Mouse (Mus musculus) CH12.LX (cell line): ENCODE measurements around the gene Rasd2. TPM values are rescaled to one million over a fixed set of nuclear protein-coding genes. Genes with fewer than 3 reads are reported as not detected.

Source experiments
- DNase-seq: peaks from one replicate; pipeline ENCODE4 v3.0.0-alpha.2; 2013; ENCODE audit errors: extremely low read depth
- H3K27ac ChIP-seq: 2 replicates; pipeline ENCODE4 v1.5.1; 2012; ENCODE audit warnings: low read depth, mild to moderate bottlenecking, control low read depth, moderate library complexity; ENCODE audit not compliant: insufficient read depth
- H3K27me3 ChIP-seq: replicated peaks from 2 replicates; pipeline ENCODE3; 2012; ENCODE audit warnings: inconsistent platforms
- H3K36me3 ChIP-seq, 2 experiments: replicated peaks in 1 of 2; 2 replicates each; pipeline versions ENCODE3 to v1.6.1; 2012; ENCODE audit warnings: inconsistent platforms in 1 of 2, low read length in 1 of 2, mild to moderate bottlenecking in 1 of 2, mixed read lengths in 1 of 2, moderate library complexity in 1 of 2; ENCODE audit not compliant: control insufficient read depth in 1 of 2, insufficient read depth in 1 of 2
- H3K4me1 ChIP-seq, 2 experiments: 2 replicates each; pipeline ENCODE4 v1.6.1; 2012; ENCODE audit warnings: inconsistent platforms in 1 of 2, moderate library complexity in 1 of 2; ENCODE audit not compliant: insufficient read depth in 2 of 2, control insufficient read depth in 1 of 2
- H3K4me2 ChIP-seq: 2 replicates; pipeline ENCODE4 v1.6.1; 2012; ENCODE audit warnings: low read depth, mild to moderate bottlenecking, control low read depth; ENCODE audit not compliant: poor library complexity, insufficient read depth, severe bottlenecking
- H3K4me3 ChIP-seq, 3 experiments: fragments of 150-350 bp in 1 of 3; sonication (generic) in 1 of 3; replicated peaks in 1 of 3; 2 replicates each; pipeline versions ENCODE3 to v1.5.1; 2011 to 2012; ENCODE audit warnings: low read depth in 2 of 3, low read length in 2 of 3, mild to moderate bottlenecking in 2 of 3, moderate library complexity in 2 of 3, control low read depth in 1 of 3, improper control_type of control experiment in 1 of 3, inconsistent platforms in 1 of 3, mixed read lengths in 1 of 3; ENCODE audit not compliant: poor library complexity in 1 of 3
- H3K79me2 ChIP-seq: replicated peaks from 2 replicates; pipeline ENCODE4 v1.6.1; 2012; ENCODE audit warnings: mild to moderate bottlenecking, moderate library complexity; ENCODE audit not compliant: control insufficient read depth, poor library complexity, insufficient read depth, severe bottlenecking; ENCODE audit errors: extremely low read depth
- H3K9ac ChIP-seq: 2 replicates; pipeline ENCODE4 v1.6.1; 2012; ENCODE audit warnings: low read depth, mild to moderate bottlenecking, control low read depth, moderate library complexity; ENCODE audit not compliant: insufficient read depth
- H3K9me3 ChIP-seq: replicated peaks from 2 replicates; pipeline ENCODE3; 2012; ENCODE audit warnings: low read length, inconsistent platforms, mixed read lengths
- BHLHE40 ChIP-seq: IDR thresholded peaks from 2 replicates; pipeline ENCODE4 v1.6.1; 2011; ENCODE audit warnings: mild to moderate bottlenecking, low read depth, low read length, improper control_type of control experiment
- CHD1 ChIP-seq: IDR thresholded peaks from 2 replicates; pipeline ENCODE4 v1.6.1; 2012; ENCODE audit warnings: low read depth, low read length, improper control_type of control experiment, inconsistent platforms
- CTCF ChIP-seq, 2 experiments: IDR thresholded peaks in 1 of 2; conservative IDR thresholded peaks in 1 of 2; 2 replicates each; pipeline ENCODE4 v1.5.1; 2011 to 2012; ENCODE audit warnings: low read depth in 2 of 2, low read length in 2 of 2, improper control_type of control experiment in 1 of 2, inconsistent platforms in 1 of 2, mild to moderate bottlenecking in 1 of 2, moderate library complexity in 1 of 2
- ETS1 ChIP-seq: conservative IDR thresholded peaks from 2 replicates; pipeline ENCODE4 v1.6.1; 2012; ENCODE audit warnings: low read depth, mild to moderate bottlenecking, inconsistent platforms, low read length, improper control_type of control experiment, moderate library complexity
- HCFC1 ChIP-seq: IDR thresholded peaks from 2 replicates; pipeline ENCODE4 v1.6.1; 2012; ENCODE audit warnings: low read depth, mild to moderate bottlenecking, inconsistent platforms, low read length, improper control_type of control experiment
- IRF4 ChIP-seq: IDR thresholded peaks from 2 replicates; pipeline ENCODE4 v1.6.1; 2014; ENCODE audit warnings: low read depth, mild to moderate bottlenecking, inconsistent platforms, low read length, improper control_type of control experiment
- JUN ChIP-seq: IDR thresholded peaks from 2 replicates; pipeline ENCODE4 v1.6.1; 2011; ENCODE audit warnings: low read depth, mild to moderate bottlenecking, low read length, improper control_type of control experiment, moderate library complexity; ENCODE audit not compliant: insufficient read depth
- JUND ChIP-seq: conservative IDR thresholded peaks from 2 replicates; pipeline ENCODE4 v1.6.1; 2011; ENCODE audit warnings: low read depth, low read length, improper control_type of control experiment
- KAT2A ChIP-seq: IDR thresholded peaks from 2 replicates; pipeline ENCODE4 v1.6.1; 2012; ENCODE audit warnings: low read length, improper control_type of control experiment, inconsistent platforms; ENCODE audit not compliant: insufficient replicate concordance
- MAFK ChIP-seq: IDR thresholded peaks from 2 replicates; pipeline ENCODE4 v1.6.1; 2011; ENCODE audit warnings: low read length, improper control_type of control experiment; ENCODE audit not compliant: insufficient replicate concordance
- MAZ ChIP-seq: IDR thresholded peaks from 2 replicates; pipeline ENCODE4 v1.6.1; 2012; ENCODE audit warnings: low read depth, mild to moderate bottlenecking, inconsistent platforms, low read length, improper control_type of control experiment, moderate library complexity
- MEF2A ChIP-seq: IDR thresholded peaks from 2 replicates; pipeline ENCODE4 v1.6.1; 2014; ENCODE audit warnings: low read depth, mild to moderate bottlenecking, inconsistent platforms, low read length, improper control_type of control experiment, borderline replicate concordance
- NELFE ChIP-seq: IDR thresholded peaks from 2 replicates; pipeline ENCODE4 v1.6.1; 2011; ENCODE audit warnings: low read depth, low read length, improper control_type of control experiment
- PAX5 ChIP-seq: IDR thresholded peaks from 2 replicates; pipeline ENCODE4 v1.6.1; 2012; ENCODE audit warnings: low read length, inconsistent platforms, mixed read lengths
- POLR2AphosphoS2 ChIP-seq: IDR thresholded peaks from 2 replicates; pipeline ENCODE4 v1.6.1; 2011; ENCODE audit warnings: low read depth, low read length, improper control_type of control experiment
- RCOR1 ChIP-seq: conservative IDR thresholded peaks from 2 replicates; pipeline ENCODE4 v1.6.1; 2012; ENCODE audit warnings: low read depth, mild to moderate bottlenecking, inconsistent platforms, low read length, improper control_type of control experiment
- SIN3A ChIP-seq: IDR thresholded peaks from 2 replicates; pipeline ENCODE4 v1.6.1; 2012; ENCODE audit warnings: low read length, improper control_type of control experiment, inconsistent platforms
- TBP ChIP-seq: conservative IDR thresholded peaks from 2 replicates; pipeline ENCODE4 v1.6.1; 2011; ENCODE audit warnings: low read depth, low read length, improper control_type of control experiment
- TCF12 ChIP-seq: IDR thresholded peaks from 2 replicates; pipeline ENCODE4 v1.6.1; 2014; ENCODE audit warnings: low read depth, mild to moderate bottlenecking, inconsistent platforms, low read length, improper control_type of control experiment
- UBTF ChIP-seq: IDR thresholded peaks from 2 replicates; pipeline ENCODE4 v1.6.1; 2012; ENCODE audit warnings: low read depth, mild to moderate bottlenecking, inconsistent platforms, low read length, improper control_type of control experiment, moderate library complexity
- USF2 ChIP-seq: conservative IDR thresholded peaks from 2 replicates; pipeline ENCODE4 v1.6.1; 2011; ENCODE audit warnings: low read depth, low read length, improper control_type of control experiment
- ZC3H11A ChIP-seq: IDR thresholded peaks from 2 replicates; pipeline ENCODE4 v1.6.1; 2012; ENCODE audit warnings: low read depth, mild to moderate bottlenecking, inconsistent platforms, low read length, improper control_type of control experiment
- ZKSCAN1 ChIP-seq: IDR thresholded peaks from 2 replicates; pipeline ENCODE4 v1.6.1; 2012; ENCODE audit warnings: low read depth, inconsistent platforms, low read length, improper control_type of control experiment, borderline replicate concordance
- ZMIZ1 ChIP-seq: IDR thresholded peaks from 2 replicates; pipeline ENCODE4 v1.6.1; 2012; ENCODE audit warnings: low read depth, mild to moderate bottlenecking, inconsistent platforms, low read length, improper control_type of control experiment
- dilution Hi-C: fragments of 300-500 bp; cut with MboI; formaldehyde crosslinking; loops from 2 replicates; pipeline ENCODE4 v1.14.3; 2020; ENCODE audit warnings: low sequenced_read_pairs; ENCODE audit not compliant: extremely low pct_unique_long_range_greater_than_20kb, extremely low pct_ligation_motif_present
- in situ Hi-C: fragments of 300-500 bp; cut with MboI; formaldehyde crosslinking; loops from 3 replicates; pipeline ENCODE4 v1.14.3; 2019; ENCODE audit warnings: low sequenced_read_pairs, low pct_ligation_motif_present, low pct_unique_long_range_greater_than_20kb, mixed read lengths
- polyA plus RNA-seq: library from polyadenylated mRNA; unstranded; fragments of >175 nt; gene quantifications from 2 replicates; pipeline ENCODE4 v1.2.1, GENCODE M21; 2012; ENCODE audit warnings: low read depth; ENCODE audit not compliant: insufficient read length
- total RNA-seq, 2 experiments: library from RNA; depleted of rRNA; stranded (reverse); fragments of 300-350 nt in 1 of 2; fragments of >200 nt in 1 of 2; gene quantifications; 2 replicates each; pipeline ENCODE4 v1.2.3; 2012 to 2014

The Rasd2 gene
- total and polyA plus RNA-seq, 3 experiments = not detected

GRCm38 (mm10) chr8:75199914-75200313 is 13.8 kb upstream of the Rasd2 start:
- no peak for DNase-seq
- dilution Hi-C loops = no loop called here
- no peak overlapping the region for H3K27ac ChIP-seq
- H3K4me2 ChIP-seq = no peak overlapping the region
- no peaks in the 10 kb centered on the region for H3K79me2 ChIP-seq
- peaks cover 25% of the 10 kb centered on the region for H3K27me3 ChIP-seq
- TF ChIP-seq MEF2A = no peak
- no peak for TF ChIP-seq POLR2AphosphoS2
- TF ChIP-seq MAZ = no peak
- no peak for TF ChIP-seq MAFK
- TF ChIP-seq TCF12 = no peak
- no peak for TF ChIP-seq TBP
- TF ChIP-seq RCOR1 = no peak
- TF ChIP-seq CTCF (conservative IDR thresholded peaks at IDR 0.05 in 1 of 2, IDR thresholded peaks at IDR 0.05 in 1 of 2; ENCODE audit: low read depth in 2 of 2, low read length in 2 of 2) = no peak
- TF ChIP-seq USF2 = no peak
- TF ChIP-seq NELFE = no peak
- no peaks in the 10 kb centered on the region for H3K36me3 ChIP-seq
- in situ Hi-C loops = no loop called here
- no peak overlapping the region for H3K9ac ChIP-seq
- H3K4me3 ChIP-seq = no peak overlapping the region
- no peaks in the 10 kb centered on the region for H3K9me3 ChIP-seq
- peaks cover 0 to 29% of the 10 kb centered on the region in 2 experiments; a peak in 2 of 4 replicates for H3K4me1 ChIP-seq

GRCm38 (mm10) chr8:75202041-75202656 is 11.6 kb upstream of the Rasd2 start:
- TF ChIP-seq UBTF (no peak), BHLHE40 (no peak), JUND (no peak), ETS1 (no peak), CTCF (conservative IDR thresholded peaks at IDR 0.05 in 1 of 2, IDR thresholded peaks at IDR 0.05 in 1 of 2; ENCODE audit: low read depth in 2 of 2, low read length in 2 of 2) (no peak), IRF4 (no peak), ZMIZ1 (no peak), ZKSCAN1 (no peak), HCFC1 (no peak), KAT2A (no peak), RCOR1 (no peak), TCF12 (no peak), MEF2A (no peak), TBP (no peak), SIN3A (no peak), CHD1 (no peak), ZC3H11A (no peak), PAX5 (no peak), JUN (no peak), MAFK (no peak)
- in situ Hi-C loops = no loop called here
- peaks cover 26% of the 10 kb centered on the region for H3K27me3 ChIP-seq
- H3K4me1 ChIP-seq = peaks cover 0 to 19% of the 10 kb centered on the region in 2 experiments; a peak in 2 of 4 replicates
- DNase-seq = no peak
- dilution Hi-C loops = no loop called here
- H3K4me3 ChIP-seq = no peak overlapping the region
- no peaks in the 10 kb centered on the region for H3K9me3 ChIP-seq
- H3K79me2 ChIP-seq = no peaks in the 10 kb centered on the region
- no peak overlapping the region for H3K4me2 ChIP-seq
- no peaks in the 10 kb centered on the region for H3K36me3 ChIP-seq
- no peak overlapping the region for H3K27ac ChIP-seq
- no peak overlapping the region for H3K9ac ChIP-seq
